Comparison of ENCODE assay signal across 21 mouse cellular contexts in genomic region chr9:111550281-111550962, GRCm38 (mm10).
DNase-seq lines count a peak whose midpoint lies in the region; ATAC-seq and TF ChIP-seq lines count a peak whose summit lies in the region.
"Had no signal": no experiment of that assay in that cellular context is flagged by ENCODE, and none has a peak within 500 bp of the region (broad histone marks: within the 10 kb centered on the region; RNA-seq: fewer than 3 reads in every experiment).

No protein-coding gene starts in this region.

- no peaks in the 10 kb centered on the region for H3K4me1 ChIP-seq in heart, postnatal 0 days (ENCODE audit: control insufficient read depth, insufficient read depth)
- no peaks in the 10 kb centered on the region for H3K4me1 ChIP-seq in heart, embryonic 11.5 days (ENCODE audit: control insufficient read depth, insufficient read depth, low read length)
- H3K4me1 ChIP-seq: forebrain, embryonic 10.5 days; hindbrain, embryonic 15.5 days; liver, embryonic 13.5 days had no signal

- 67% methylated on average over 21 of the region's 21 CpGs for WGBS in heart, postnatal 0 days
- 71% methylated on average over 21 of the region's 21 CpGs for WGBS in heart, embryonic 11.5 days (ENCODE audit: insufficient replicate concordance)

- intact Hi-C loops in left cerebral cortex, postnatal 4 days (cut with DNase I) = no loop called here

- no peak overlapping the region for H3K27ac ChIP-seq in heart, postnatal 0 days (ENCODE audit: low read depth)
- H3K27ac ChIP-seq in heart, embryonic 11.5 days (ENCODE audit: low read depth, low read length) = no peak overlapping the region
- H3K27ac ChIP-seq: forebrain, embryonic 10.5 days; hindbrain, embryonic 15.5 days; liver, embryonic 13.5 days; macrophage had no signal

- DNase-seq in heart, postnatal 0 days (ENCODE audit: low spot score) = no peak
- peak; percentile 20 for DNase-seq in left cerebral cortex, postnatal 4 days
- DNase-seq in left cerebral cortex, adult 11 months (ENCODE audit: low spot score) = no peak
- DNase-seq in urinary bladder, postnatal 14 days (ENCODE audit: low spot score) = peak; percentile 47
- DNase-seq in urinary bladder, adult 2 months (ENCODE audit: low spot score) = no peak
- no peak for DNase-seq in right cerebral cortex, adult 2 months (ENCODE audit: low spot score in 2 of 2)
- DNase-seq: adrenal gland, adult 2 months; B cell, adult 2 months; cerebellum, adult 11-12 months; gastrocnemius, postnatal 10 days; kidney, adult 11 months; kidney, postnatal 10 days; liver, embryonic 13.5 days; lung, adult 2 months had no signal

- H3K36me3 ChIP-seq in heart, postnatal 0 days (replicated peaks; ENCODE audit: control insufficient read depth, insufficient read depth, low read length) = no peaks in the 10 kb centered on the region
- H3K36me3 ChIP-seq in heart, embryonic 11.5 days (ENCODE audit: control insufficient read depth, insufficient read depth, low read length) = no peaks in the 10 kb centered on the region
- H3K36me3 ChIP-seq: forebrain, embryonic 10.5 days; G1E; hindbrain, embryonic 15.5 days; liver, embryonic 13.5 days had no signal

- no peak for TF ChIP-seq EP300 in heart, postnatal 0 days (IDR thresholded peaks at IDR 0.05; ENCODE audit: low read depth)

- H3K27me3 ChIP-seq in heart, postnatal 0 days (ENCODE audit: control insufficient read depth, insufficient read depth, low read length) = no peaks in the 10 kb centered on the region
- H3K27me3 ChIP-seq in heart, embryonic 11.5 days (ENCODE audit: control insufficient read depth, insufficient read depth, low read length) = no peaks in the 10 kb centered on the region
- H3K27me3 ChIP-seq: hindbrain, embryonic 15.5 days; liver, embryonic 13.5 days; Patski had no signal

- ATAC-seq in heart, postnatal 0 days (ENCODE audit: insufficient read depth, low read depth) = 0 out of 2 replicates have a peak, but pooled peaks have one; percentile 30
- ATAC-seq in heart, embryonic 11.5 days (replicated peaks; ENCODE audit: insufficient number of reproducible peaks, low FRiP score, low TSS enrichment) = no peak
- ATAC-seq: forebrain, embryonic 16.5 days; Patski had no signal

- TF ChIP-seq CTCF in heart, postnatal 0 days (IDR thresholded peaks at IDR 0.05; ENCODE audit: low read depth) = no peak

- no peak overlapping the region for H3K9ac ChIP-seq in heart, postnatal 0 days (replicated peaks; ENCODE audit: low read depth, low read length)
- no peak overlapping the region for H3K9ac ChIP-seq in heart, embryonic 11.5 days (ENCODE audit: low read depth, low read length)
- H3K9ac ChIP-seq: hindbrain, embryonic 15.5 days; liver, embryonic 13.5 days had no signal

- H3K4me2 ChIP-seq in heart, postnatal 0 days (ENCODE audit: low read depth, low read length) = no peak overlapping the region
- no peak overlapping the region for H3K4me2 ChIP-seq in heart, embryonic 11.5 days
- H3K4me2 ChIP-seq: hindbrain, embryonic 15.5 days; liver, embryonic 13.5 days had no signal

- no peaks in the 10 kb centered on the region for H3K9me3 ChIP-seq in heart, postnatal 0 days (replicated peaks; ENCODE audit: control insufficient read depth, low read length)
- H3K9me3 ChIP-seq in heart, embryonic 11.5 days (replicated peaks; ENCODE audit: control insufficient read depth, low read length) = no peaks in the 10 kb centered on the region
- H3K9me3 ChIP-seq: forebrain, embryonic 10.5 days; hindbrain, embryonic 15.5 days; liver, embryonic 13.5 days had no signal

- no peak overlapping the region for H3K4me3 ChIP-seq in heart, postnatal 0 days (ENCODE audit: low read depth, low read length)
- no peak overlapping the region for H3K4me3 ChIP-seq in heart, embryonic 11.5 days (ENCODE audit: low read depth, low read length)
- H3K4me3 ChIP-seq: forebrain, embryonic 10.5 days; hindbrain, embryonic 15.5 days; liver, embryonic 13.5 days had no signal

Comparison
In these comparisons a context has a peak if more than half of its experiments do, and no peak if none do; other contexts are left out.
1. DNase-seq: peak in left cerebral cortex, postnatal 4 days (single experiment) and urinary bladder, postnatal 14 days (single experiment); none in heart, postnatal 0 days (single experiment), left cerebral cortex, adult 11 months (single experiment), urinary bladder, adult 2 months (single experiment) and right cerebral cortex, adult 2 months (0 of 2).